In genomic region chr1:38262362-38263154, GRCm38 (mm10) we compare ENCODE assay signal across 8 mouse cellular contexts.
DNase-seq lines count a peak whose midpoint lies in the region; ATAC-seq and TF ChIP-seq lines count a peak whose summit lies in the region.

No protein-coding gene starts in this region.

- H3K27me3 ChIP-seq in lung, postnatal 0 days (replicated peaks; ENCODE audit: insufficient read depth, low read length), result no peaks in the 10 kb centered on the region

- DNase-seq in gastrocnemius, adult 18-20 months (ENCODE audit: low spot score), result peak; percentile 69
- DNase-seq in gastrocnemius, postnatal 10 days, result no peak
- peak; percentile 98 for DNase-seq in NIH3T3 (ENCODE audit: low read depth)
- peak; percentile 60 for DNase-seq in heart, adult 8-10 months (ENCODE audit: low spot score)
- peak; percentile 28 for DNase-seq in lung, postnatal 0 days (ENCODE audit: low spot score)
- no peak for DNase-seq in yolk sac, embryonic 10.5 days (ENCODE audit: low spot score)
- no peak for DNase-seq in layer of hippocampus, adult 9-11 months

- H3K9me3 ChIP-seq in lung, postnatal 0 days (ENCODE audit: low read length), result no peaks in the 10 kb centered on the region

- no peak overlapping the region for H3K9ac ChIP-seq in lung, postnatal 0 days (replicated peaks; ENCODE audit: low read depth)

- no peak overlapping the region for H3K4me3 ChIP-seq in lung, postnatal 0 days (ENCODE audit: low read depth, low read length)

- TF ChIP-seq EP300 in lung, postnatal 0 days (IDR thresholded peaks at IDR 0.05), result no peak

- H3K36me3 ChIP-seq in lung, postnatal 0 days (ENCODE audit: insufficient read depth, low read length), result no peaks in the 10 kb centered on the region

- no peak overlapping the region for H3K27ac ChIP-seq in lung, postnatal 0 days (ENCODE audit: low read length)

- H3K4me1 ChIP-seq in lung, postnatal 0 days (ENCODE audit: insufficient read depth, low read depth, low read length), result no peaks in the 10 kb centered on the region

- WGBS in lung, postnatal 0 days, result 60% methylated on average over 11 of the region's 11 CpGs

- peak; percentile 33 for ATAC-seq in lung, postnatal 0 days
- ATAC-seq in activated CD4-positive, CD25-positive, alpha-beta regulatory T cell, adult 4 months, result no peak

- TF ChIP-seq CTCF in lung, postnatal 0 days (IDR thresholded peaks at IDR 0.05), result no peak

- no peak overlapping the region for H3K4me2 ChIP-seq in lung, postnatal 0 days (replicated peaks; ENCODE audit: low read depth, low read length)

Comparison
In these comparisons a context has a peak if more than half of its experiments do, and no peak if none do; other contexts are left out.
1. DNase-seq: peak in gastrocnemius, adult 18-20 months (single experiment), NIH3T3 (single experiment), heart, adult 8-10 months (single experiment) and lung, postnatal 0 days (single experiment); none in gastrocnemius, postnatal 10 days (single experiment), yolk sac, embryonic 10.5 days (single experiment) and layer of hippocampus, adult 9-11 months (single experiment).